ENCODE assay signal across 10 mouse cellular contexts in the genomic region with DNA sequence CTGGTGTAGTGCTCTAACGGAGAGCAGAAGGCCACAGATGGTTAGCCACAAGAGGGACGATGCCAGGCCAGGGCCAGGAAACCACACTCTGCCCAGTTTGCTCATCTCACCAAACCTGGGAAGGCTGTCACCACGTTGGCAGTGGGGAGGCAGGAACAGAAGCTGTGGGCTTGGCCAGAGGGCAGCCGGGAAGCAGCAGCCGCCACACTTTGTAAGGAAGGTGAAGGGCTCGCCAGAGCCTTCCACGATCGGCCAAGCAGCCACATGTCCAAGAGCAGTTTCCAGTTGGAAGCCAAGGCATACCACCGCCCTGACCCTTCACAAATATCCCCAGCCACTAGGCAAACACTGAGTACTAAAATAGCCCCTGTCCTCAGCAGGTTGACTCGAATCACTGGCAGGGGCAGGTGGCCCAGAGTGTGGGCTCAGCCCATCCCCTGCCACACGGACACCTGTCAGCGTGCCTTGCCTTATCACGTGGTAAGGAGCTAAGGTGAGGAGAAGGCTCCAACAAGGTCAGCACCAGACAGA.
DNase-seq lines count a peak whose midpoint lies in the region.
"Had no signal": no experiment of that assay in that cellular context is flagged by ENCODE, and none has a peak within 500 bp of the region (broad histone marks: within the 10 kb centered on the region; RNA-seq: fewer than 3 reads in every experiment).

No protein-coding gene starts in this region.

- intact Hi-C loops in gastrocnemius, postnatal 36 days (cut with DNase I), result no loop called here

- peak; percentile 63 to 69 for DNase-seq in cerebellum, adult 18-20 months
- DNase-seq in cerebellum, adult 9-11 months, result peak; percentile 83
- peak; percentile 54 to 67 for DNase-seq in gastrocnemius, postnatal 36 days
- peak; percentile 29 for DNase-seq in heart, postnatal 4 days
- no peak for DNase-seq in T-cell, adult 2 months (ENCODE audit: low spot score)
- no peak for DNase-seq in thymus, postnatal 14 days
- DNase-seq in adrenal gland, postnatal 10 days, result no peak
- DNase-seq: lung, postnatal 4 days; right cerebral cortex, postnatal 4 days; thymus, postnatal 4 days had no signal

Comparison
In these comparisons a context has a peak if more than half of its experiments do, and no peak if none do; other contexts are left out.
1. DNase-seq: peak in cerebellum, adult 18-20 months (2 of 2), cerebellum, adult 9-11 months (single experiment), gastrocnemius, postnatal 36 days (2 of 2) and heart, postnatal 4 days (single experiment); none in T-cell, adult 2 months (single experiment), thymus, postnatal 14 days (single experiment) and adrenal gland, postnatal 10 days (single experiment).